Mouse (Mus musculus): Measurements from ENCODE around the gene AC141477.1. TPM values are rescaled to one million over a fixed set of nuclear protein-coding genes. Genes with fewer than 3 reads are reported as not detected.
A peak's percentile ranks its signal among the peaks of the same experiment; 100 is the strongest.

The AC141477.1 gene
- not detected in 2 replicates for polyA plus RNA-seq (2016; fragmentation: Nextera tagmentation; extraction: Ambion mirVana)

GRCm38 (mm10) chr10:76440281-76440680 is at the start of gene AC141477.1:
Gene AC141477.1, minus strand, starts transcription at chr10:76440444.
- H3K27me3 ChIP-seq (ENCODE audit: insufficient read depth, poor library complexity, severe bottlenecking), result no peaks in the 10 kb centered on the region
- peak within 1 kb of the TSS; percentile 72; the same call in 1 of the 2 replicates for H3K4me3 ChIP-seq
- WGBS, result 95% methylated on average over 17 of the region's 17 CpGs
- H3K9me3 ChIP-seq, result no peaks in the 10 kb centered on the region
- H3K36me3 ChIP-seq, result peaks cover 55% of the 10 kb centered on the region
- no peak for DNase-seq (ENCODE audit: low spot score)
- H3K27ac ChIP-seq, result no peak within 1 kb of the TSS
- peaks cover 23% of the 10 kb centered on the region for H3K4me1 ChIP-seq (replicated peaks)

- Histone ChIP-seq H3K4me1 (replicated peaks) (no peaks in the 10 kb centered on the region), H3K9me3 (no peaks in the 10 kb centered on the region), H3K36me3 (peaks cover 99% of the 10 kb centered on the region), H3K27me3 (ENCODE audit: insufficient read depth, poor library complexity, severe bottlenecking) (no peaks in the 10 kb centered on the region), H3K4me3 (no peak overlapping the region), H3K27ac (no peak overlapping the region)
- no peak for DNase-seq (ENCODE audit: low spot score)
- WGBS, result 95% methylated on average over 15 of the region's 15 CpGs
Measured at GRCm38 (mm10) chr10:76489205-76489604, 49.0 kb upstream of the AC141477.1 start.

GRCm38 (mm10) chr10:76488265-76488664 is 48.0 kb upstream of the AC141477.1 start:
- WGBS, result 92% methylated on average over 8 of the region's 8 CpGs

DNA sequence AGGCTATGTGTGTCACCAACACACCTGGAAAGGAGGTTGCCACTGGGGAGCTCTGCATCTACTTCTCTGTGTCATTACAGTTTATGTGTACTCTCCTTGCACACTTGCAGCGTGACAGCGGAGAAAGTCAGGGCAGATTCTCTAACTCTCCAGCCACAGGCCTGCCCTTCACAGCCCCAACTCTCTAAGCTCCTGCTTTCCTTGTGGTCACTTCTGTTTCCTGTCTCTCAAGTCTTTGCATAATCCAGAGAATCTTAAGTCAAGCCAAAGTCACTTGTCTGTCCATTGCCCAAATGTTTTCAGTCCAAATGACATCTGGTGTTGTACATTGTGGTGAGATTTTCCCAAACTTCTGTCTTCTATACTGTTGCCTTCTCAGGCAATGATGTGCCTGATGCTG is 46.1 kb upstream of the AC141477.1 start:
- H3K4me3 ChIP-seq, result no peak overlapping the region
- no peak for DNase-seq (ENCODE audit: low spot score)

More at GRCm38 (mm10) chr10:76488265-76488664, 48.0 kb upstream of the AC141477.1 start:
- no peak overlapping the region for H3K4me3 ChIP-seq
- no peaks in the 10 kb centered on the region for H3K27me3 ChIP-seq (ENCODE audit: insufficient read depth, poor library complexity, severe bottlenecking)
- no peaks in the 10 kb centered on the region for H3K4me1 ChIP-seq (replicated peaks)
- DNase-seq (ENCODE audit: low spot score), result no peak
- H3K9me3 ChIP-seq, result no peaks in the 10 kb centered on the region
- no peak overlapping the region for H3K27ac ChIP-seq
- peaks cover 99% of the 10 kb centered on the region for H3K36me3 ChIP-seq

DNA sequence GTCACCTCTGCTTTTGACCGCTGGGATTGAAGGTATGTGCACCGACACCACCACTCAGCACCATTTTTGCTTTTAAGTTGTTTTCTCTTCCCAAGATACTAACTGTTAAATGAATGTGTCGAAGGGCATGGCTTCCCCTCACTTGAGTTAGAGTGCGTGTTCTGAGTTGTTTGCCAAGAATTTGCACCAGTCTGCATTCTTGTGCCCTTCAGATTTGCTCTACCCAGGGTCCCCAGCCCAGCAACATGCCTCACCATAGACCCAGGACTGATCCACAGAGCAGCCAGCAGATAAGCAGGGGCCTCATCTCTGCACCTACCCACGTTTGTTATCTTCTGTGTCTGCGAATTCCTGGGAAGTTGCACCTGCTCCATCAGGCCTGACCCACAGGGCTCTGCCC is 41.2 kb upstream of the AC141477.1 start:
- H3K27me3 ChIP-seq (ENCODE audit: insufficient read depth, poor library complexity, severe bottlenecking), result no peaks in the 10 kb centered on the region
- no peaks in the 10 kb centered on the region for H3K9me3 ChIP-seq
- no peaks in the 10 kb centered on the region for H3K4me1 ChIP-seq (replicated peaks)
- no peak overlapping the region for H3K27ac ChIP-seq
- no peak for DNase-seq (ENCODE audit: low spot score)
- no peak overlapping the region for H3K4me3 ChIP-seq
- H3K36me3 ChIP-seq, result peaks cover 98% of the 10 kb centered on the region
- 95% methylated on average over 6 of the region's 6 CpGs for WGBS

More for the DNA sequence above, 46.1 kb upstream of the AC141477.1 start:
- H3K27ac ChIP-seq, result no peak overlapping the region
- no peaks in the 10 kb centered on the region for H3K27me3 ChIP-seq (ENCODE audit: insufficient read depth, poor library complexity, severe bottlenecking)
- 95% methylated on average over 2 of the region's 2 CpGs for WGBS
- H3K36me3 ChIP-seq, result peaks cover 100% of the 10 kb centered on the region
- no peaks in the 10 kb centered on the region for H3K9me3 ChIP-seq
- H3K4me1 ChIP-seq (replicated peaks), result no peaks in the 10 kb centered on the region

DNA sequence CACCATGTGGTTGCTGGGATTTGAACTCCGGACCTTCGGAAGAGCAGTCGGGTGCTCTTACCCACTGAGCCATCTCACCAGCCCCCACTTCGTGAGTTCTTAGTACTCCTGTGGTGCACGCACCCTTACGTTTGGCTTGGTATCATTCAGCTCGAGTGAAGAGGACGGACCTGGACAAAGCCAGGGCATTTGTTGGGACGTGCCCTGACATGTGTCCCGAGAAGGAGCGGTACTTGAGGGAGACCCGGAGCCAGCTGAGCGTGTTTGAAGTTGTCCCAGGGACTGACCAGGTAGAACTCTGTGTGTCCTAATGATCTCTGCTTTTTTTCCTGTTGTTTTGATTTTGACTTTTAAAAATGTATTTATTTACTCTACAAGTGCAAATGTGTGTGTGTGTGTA is 40.6 kb upstream of the AC141477.1 start:
- no peaks in the 10 kb centered on the region for H3K9me3 ChIP-seq
- no peak for DNase-seq (ENCODE audit: low spot score)
- H3K27ac ChIP-seq, result no peak overlapping the region
- no peaks in the 10 kb centered on the region for H3K27me3 ChIP-seq (ENCODE audit: insufficient read depth, poor library complexity, severe bottlenecking)
- no peak overlapping the region for H3K4me3 ChIP-seq
- peaks cover 98% of the 10 kb centered on the region for H3K36me3 ChIP-seq
- WGBS, result 93% methylated on average over 13 of the region's 13 CpGs
- H3K4me1 ChIP-seq (replicated peaks), result no peaks in the 10 kb centered on the region

DNA sequence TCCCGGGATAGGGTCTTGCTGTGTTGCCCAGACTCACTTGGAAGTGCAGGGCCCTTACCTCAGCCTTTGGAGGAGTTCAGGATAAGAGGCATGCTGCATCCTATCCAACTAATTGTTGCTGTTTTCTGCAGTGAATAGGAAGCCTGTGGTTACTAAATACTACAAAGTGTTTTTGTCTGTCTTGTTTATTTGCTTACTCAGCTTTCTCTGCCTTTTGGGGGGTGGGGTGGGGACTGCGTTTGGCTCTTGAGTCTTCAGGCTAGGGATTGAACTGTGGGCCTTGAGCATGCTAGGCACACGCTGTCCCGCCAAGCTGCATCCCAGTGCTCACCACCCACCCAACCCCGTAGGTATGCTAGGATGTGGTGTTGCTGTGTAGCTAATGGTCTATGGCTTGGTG is 33.5 kb upstream of the AC141477.1 start:
- Histone ChIP-seq H3K9me3 (no peaks in the 10 kb centered on the region), H3K4me1 (replicated peaks) (peaks cover 4% of the 10 kb centered on the region), H3K27ac (no peak overlapping the region), H3K36me3 (peaks cover 88% of the 10 kb centered on the region), H3K27me3 (ENCODE audit: insufficient read depth, poor library complexity, severe bottlenecking) (no peaks in the 10 kb centered on the region), H3K4me3 (no peak overlapping the region)
- DNase-seq (ENCODE audit: low spot score), result no peak
- WGBS, result 90% methylated on average over 5 of the region's 5 CpGs

DNA sequence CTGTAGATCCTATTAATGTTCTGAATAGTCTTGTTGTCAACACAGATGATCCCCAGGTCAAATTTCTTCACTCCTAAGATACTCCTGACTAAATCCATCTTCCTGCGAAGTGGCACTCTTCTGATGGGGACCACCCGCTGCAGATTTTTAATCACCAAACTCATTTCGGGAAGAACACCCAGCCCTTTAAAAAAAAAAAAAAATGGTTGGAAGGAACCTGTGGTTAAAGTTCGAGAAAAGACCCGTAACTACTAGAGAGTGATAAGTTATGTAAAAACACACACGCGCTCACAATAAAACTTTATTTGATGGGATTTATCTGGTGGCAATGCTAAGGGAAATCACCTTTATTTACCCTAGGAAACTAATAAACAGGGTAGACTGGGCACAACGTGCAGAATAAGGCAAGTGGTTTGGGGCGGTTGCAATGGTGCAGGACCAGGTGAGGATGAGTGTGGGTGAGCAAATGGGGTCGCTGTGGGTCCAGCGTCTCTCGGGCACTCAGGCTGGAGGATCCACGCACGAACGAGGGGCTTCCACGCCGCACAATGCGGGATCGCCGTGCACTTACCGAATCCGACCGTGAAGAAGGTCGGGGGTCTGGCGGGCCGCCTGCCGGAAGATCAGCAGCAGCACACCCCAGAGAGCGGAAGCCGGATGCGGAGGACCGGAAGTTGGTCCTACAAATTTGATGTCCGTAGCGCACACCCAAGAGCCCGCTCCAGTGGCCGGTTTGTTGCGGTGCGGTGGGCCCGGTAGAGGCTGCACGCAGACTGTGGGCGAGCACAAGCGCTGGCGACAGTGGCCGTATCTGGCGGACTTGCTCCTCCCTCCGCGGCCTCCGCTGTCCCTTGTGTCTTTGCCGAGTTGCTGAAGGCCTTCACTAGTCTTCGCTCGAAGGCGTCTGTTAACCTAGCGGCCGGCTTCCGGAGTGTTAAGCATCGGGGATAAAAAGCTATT is 28.2 kb upstream of the AC141477.1 start, which contains the start of the genes Mcm3ap and Ybey:
Gene Mcm3ap (plus strand): TSS at position 725 of the 960 bp plus-strand sequence.
Gene Ybey (minus strand): TSS at position 912 of the 960 bp plus-strand sequence.
- H3K9me3 ChIP-seq, result no peaks in the 10 kb centered on the region
- H3K4me1 ChIP-seq (replicated peaks), result peaks cover 11% of the 10 kb centered on the region
- peaks cover 61% of the 10 kb centered on the region for H3K36me3 ChIP-seq
- H3K27me3 ChIP-seq (ENCODE audit: insufficient read depth, poor library complexity, severe bottlenecking), result no peaks in the 10 kb centered on the region
- 2% methylated on average over 55 of the region's 55 CpGs for WGBS
- peak within 1 kb of the TSS; percentile 94 for H3K27ac ChIP-seq
- peak; percentile 92 for DNase-seq (ENCODE audit: low spot score)
- peak within 1 kb of the TSS; percentile 84 for H3K4me3 ChIP-seq

- DNase-seq (ENCODE audit: low spot score), result no peak
- Histone ChIP-seq H3K4me1 (replicated peaks) (0 out of 2 replicates have a peak, but pooled peaks cover 1% of the 10 kb centered on the region), H3K36me3 (peaks cover 53% of the 10 kb centered on the region), H3K9me3 (peaks cover 20% of the 10 kb centered on the region), H3K27ac (no peak overlapping the region), H3K4me3 (no peak overlapping the region), H3K27me3 (ENCODE audit: insufficient read depth, poor library complexity, severe bottlenecking) (no peaks in the 10 kb centered on the region)
- 89% methylated on average over 6 of the region's 6 CpGs for WGBS
Measured at GRCm38 (mm10) chr10:76462721-76463120, 22.5 kb upstream of the AC141477.1 start.

GRCm38 (mm10) chr10:76462312-76462711 is 22.1 kb upstream of the AC141477.1 start:
- H3K9me3 ChIP-seq, result peaks cover 20% of the 10 kb centered on the region
- H3K4me3 ChIP-seq, result no peak overlapping the region
- 92% methylated on average over 7 of the region's 7 CpGs for WGBS
- H3K4me1 ChIP-seq (replicated peaks), result no peaks in the 10 kb centered on the region
- DNase-seq (ENCODE audit: low spot score), result no peak
- H3K36me3 ChIP-seq, result peaks cover 53% of the 10 kb centered on the region
- H3K27ac ChIP-seq, result no peak overlapping the region
- no peaks in the 10 kb centered on the region for H3K27me3 ChIP-seq (ENCODE audit: insufficient read depth, poor library complexity, severe bottlenecking)

- WGBS, result 92% methylated on average over 1 of the region's 1 CpGs
- H3K36me3 ChIP-seq, result peaks cover 50% of the 10 kb centered on the region
- peaks cover 20% of the 10 kb centered on the region for H3K9me3 ChIP-seq
- H3K27ac ChIP-seq, result no peak overlapping the region
- H3K27me3 ChIP-seq (ENCODE audit: insufficient read depth, poor library complexity, severe bottlenecking), result no peaks in the 10 kb centered on the region
- DNase-seq (ENCODE audit: low spot score), result no peak
- no peaks in the 10 kb centered on the region for H3K4me1 ChIP-seq (replicated peaks)
- no peak overlapping the region for H3K4me3 ChIP-seq
Measured at GRCm38 (mm10) chr10:76461255-76461654, 21.0 kb upstream of the AC141477.1 start.

DNA sequence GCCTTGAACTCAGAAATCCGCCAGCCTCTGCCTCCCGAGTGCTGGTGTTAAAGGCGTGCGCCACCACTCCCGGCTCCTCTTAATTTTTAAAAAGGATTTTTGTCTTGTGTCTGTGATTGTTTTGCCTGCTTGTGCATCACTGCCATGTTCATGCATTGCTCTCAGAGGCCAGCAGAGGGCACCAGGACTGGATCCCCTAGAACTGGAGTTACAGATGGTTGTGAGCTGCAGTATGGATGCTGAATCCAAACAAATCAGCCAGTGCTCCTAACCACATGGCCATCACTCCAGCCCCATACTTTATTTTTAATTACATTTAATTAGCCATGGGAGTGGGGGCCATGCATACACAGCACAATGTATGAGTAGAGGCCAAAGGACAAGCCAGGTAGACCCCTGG is 15.0 kb upstream of the AC141477.1 start:
- WGBS, result 56% methylated on average over 5 of the region's 5 CpGs
- H3K9me3 ChIP-seq, result peaks cover 16% of the 10 kb centered on the region
- peak; percentile 49 for DNase-seq (ENCODE audit: low spot score)
- H3K36me3 ChIP-seq, result peaks cover 4% of the 10 kb centered on the region; the same call in 1 of the 2 replicates
- H3K4me1 ChIP-seq (replicated peaks), result no peaks in the 10 kb centered on the region
- H3K27me3 ChIP-seq (ENCODE audit: insufficient read depth, poor library complexity, severe bottlenecking), result no peaks in the 10 kb centered on the region
- H3K4me3 ChIP-seq, result no peak overlapping the region
- H3K27ac ChIP-seq, result no peak overlapping the region

GRCm38 (mm10) chr10:76448851-76449250 is 8.6 kb upstream of the AC141477.1 start, which contains the start of gene 2610028H24Rik:
Gene 2610028H24Rik, plus strand, starts transcription at chr10:76449081.
- WGBS, result 68% methylated on average over 5 of the region's 5 CpGs
- no peaks in the 10 kb centered on the region for H3K36me3 ChIP-seq

More at GRCm38 (mm10) chr10:76448851-76449250, 8.6 kb upstream of the AC141477.1 start, which contains the start of gene 2610028H24Rik:
- Histone ChIP-seq H3K4me3 (no peak within 1 kb of the TSS), H3K27ac (no peak within 1 kb of the TSS), H3K27me3 (ENCODE audit: insufficient read depth, poor library complexity, severe bottlenecking) (no peaks in the 10 kb centered on the region), H3K4me1 (replicated peaks) (peaks cover 1% of the 10 kb centered on the region; the same call in 1 of the 2 replicates), H3K9me3 (no peaks in the 10 kb centered on the region)
- DNase-seq (ENCODE audit: low spot score), result no peak

Data from hindbrain, embryonic 10.5 days (tissue).